Mouse (Mus musculus): ENCODE data around the gene Ankmy1. TPM values are rescaled to one million over a fixed set of nuclear protein-coding genes. Genes with fewer than 3 reads are reported as not detected.

The Ankmy1 gene
- polyA plus RNA-seq, 1 experiment from 2014 or later = 0.18 TPM

DNA sequence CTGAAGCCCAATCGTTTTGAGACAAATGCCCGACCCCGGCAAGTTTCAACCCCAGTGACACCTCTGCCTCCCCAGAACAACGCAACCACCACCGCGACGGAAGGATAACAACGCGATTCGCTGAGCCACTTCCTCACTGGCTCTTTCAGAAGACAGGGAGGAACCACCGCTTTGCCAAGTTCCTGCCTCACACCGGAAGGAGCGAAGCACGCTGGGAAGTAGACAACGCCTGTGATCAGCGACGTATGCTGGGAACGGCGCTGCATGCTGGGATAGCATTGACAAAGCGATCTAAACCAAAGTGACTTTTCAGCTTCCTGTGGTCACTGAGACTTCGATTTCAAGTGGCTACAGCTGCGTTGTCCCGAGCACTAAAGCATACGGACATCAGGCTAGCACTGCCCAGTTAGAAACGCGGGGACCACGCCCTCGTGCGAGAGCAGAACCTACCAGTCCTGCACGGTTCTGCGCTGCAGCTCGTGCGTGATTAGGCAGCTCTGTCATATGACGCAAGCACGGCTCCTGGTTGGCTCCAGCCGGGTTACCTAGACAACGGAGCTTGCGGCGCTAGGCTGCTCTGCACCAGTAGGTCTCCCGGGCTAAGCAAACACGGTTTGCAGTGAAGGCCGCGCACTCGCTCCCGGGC lies 31.6 kb upstream of the Ankmy1 start, which contains the start of gene Capn10:
TSS of gene Capn10 (plus strand) at position 195 of the 646 bp plus-strand sequence.
- H3K36me3 ChIP-seq = peaks cover 17% of the 10 kb centered on the region
- under 1% methylated on average over 45 of the region's 45 CpGs for WGBS
- H3K9me3 ChIP-seq (replicated peaks) = peaks cover 12% of the 10 kb centered on the region; the same call in 1 of the 2 replicates
- H3K4me3 ChIP-seq = peak within 1 kb of the TSS; percentile 82
- peaks cover 21% of the 10 kb centered on the region for H3K4me1 ChIP-seq (replicated peaks)
- peak within 1 kb of the TSS; percentile 92 for H3K4me2 ChIP-seq
- ATAC-seq (ENCODE audit: insufficient number of reproducible peaks, low FRiP score) = peak; percentile 100
- peak within 1 kb of the TSS; percentile 92 for H3K27ac ChIP-seq (ENCODE audit: poor library complexity, severe bottlenecking)
- peak within 1 kb of the TSS; percentile 84 for H3K9ac ChIP-seq
- peaks cover 8% of the 10 kb centered on the region; the same call in 1 of the 2 replicates for H3K27me3 ChIP-seq (replicated peaks)

DNA sequence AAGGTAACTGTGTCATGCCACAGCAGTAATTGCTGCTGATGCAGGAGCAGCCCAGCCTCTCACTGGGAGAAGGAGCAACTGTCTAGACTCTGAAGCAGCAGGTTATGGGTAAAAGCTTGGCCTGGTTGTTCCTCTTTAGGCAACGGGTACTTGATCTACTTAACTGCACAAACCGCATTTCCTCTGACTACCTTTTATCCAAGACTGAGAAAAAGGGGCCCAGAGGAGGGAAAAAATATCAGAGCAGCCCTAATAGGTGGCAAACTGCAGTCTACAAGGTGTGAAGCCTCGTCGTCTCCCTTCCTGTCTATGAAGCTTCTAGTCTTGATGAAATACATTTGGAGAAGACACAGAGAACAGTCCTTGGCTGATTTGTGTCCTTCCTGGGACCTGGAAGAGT lies 30.9 kb upstream of the Ankmy1 start:
- H3K4me1 ChIP-seq (replicated peaks) = peaks cover 21% of the 10 kb centered on the region
- H3K9ac ChIP-seq = peak overlapping the region; percentile 69
- peak overlapping the region; percentile 92 for H3K4me2 ChIP-seq
- H3K9me3 ChIP-seq (replicated peaks) = peaks cover 12% of the 10 kb centered on the region; the same call in 1 of the 2 replicates
- WGBS = 83% methylated on average over 4 of the region's 4 CpGs
- no peak for ATAC-seq (ENCODE audit: insufficient number of reproducible peaks, low FRiP score)
- H3K36me3 ChIP-seq = peaks cover 10% of the 10 kb centered on the region
- peaks cover 15% of the 10 kb centered on the region; the same call in 1 of the 2 replicates for H3K27me3 ChIP-seq (replicated peaks)
- peak overlapping the region; percentile 92 for H3K27ac ChIP-seq (ENCODE audit: poor library complexity, severe bottlenecking)
- peak overlapping the region; percentile 82 for H3K4me3 ChIP-seq

DNA sequence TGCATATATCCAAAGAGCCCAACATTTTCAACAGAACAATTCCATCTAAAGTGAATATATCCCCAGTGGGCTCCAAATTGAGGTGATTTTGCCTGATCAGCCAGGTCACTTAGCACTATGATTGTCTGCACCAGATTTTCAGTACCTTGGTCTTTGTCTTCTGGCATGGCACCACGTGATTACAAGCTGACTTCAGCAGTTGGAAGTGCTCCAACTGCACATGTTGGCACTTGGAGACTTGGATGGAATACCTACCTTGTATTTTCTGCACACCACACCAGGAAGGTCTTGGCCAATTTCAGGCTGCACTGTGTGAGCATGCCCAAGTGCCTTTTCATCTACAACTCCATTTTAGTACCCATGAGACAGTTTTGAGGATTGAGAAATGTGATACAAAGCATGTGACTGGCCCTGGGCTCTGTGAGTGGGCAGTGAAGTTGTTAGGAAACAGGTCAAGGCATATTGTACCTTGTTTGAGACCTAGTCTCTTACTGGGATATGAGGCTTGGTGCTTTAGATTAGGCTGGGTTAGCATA lies 27.5 kb upstream of the Ankmy1 start:
- peaks cover 8% of the 10 kb centered on the region for H3K4me1 ChIP-seq (replicated peaks)
- H3K27ac ChIP-seq (ENCODE audit: poor library complexity, severe bottlenecking) = no peak overlapping the region
- H3K4me3 ChIP-seq = no peak overlapping the region
- H3K4me2 ChIP-seq = no peak overlapping the region
- H3K9ac ChIP-seq = no peak overlapping the region
- peaks cover 12% of the 10 kb centered on the region; the same call in 1 of the 2 replicates for H3K9me3 ChIP-seq (replicated peaks)
- WGBS = 32% methylated on average over 1 of the region's 1 CpGs
- peaks cover 20% of the 10 kb centered on the region; the same call in 1 of the 2 replicates for H3K27me3 ChIP-seq (replicated peaks)
- no peaks in the 10 kb centered on the region; the same call in 1 of the 2 replicates for H3K36me3 ChIP-seq
- ATAC-seq (ENCODE audit: insufficient number of reproducible peaks, low FRiP score) = no peak

DNA sequence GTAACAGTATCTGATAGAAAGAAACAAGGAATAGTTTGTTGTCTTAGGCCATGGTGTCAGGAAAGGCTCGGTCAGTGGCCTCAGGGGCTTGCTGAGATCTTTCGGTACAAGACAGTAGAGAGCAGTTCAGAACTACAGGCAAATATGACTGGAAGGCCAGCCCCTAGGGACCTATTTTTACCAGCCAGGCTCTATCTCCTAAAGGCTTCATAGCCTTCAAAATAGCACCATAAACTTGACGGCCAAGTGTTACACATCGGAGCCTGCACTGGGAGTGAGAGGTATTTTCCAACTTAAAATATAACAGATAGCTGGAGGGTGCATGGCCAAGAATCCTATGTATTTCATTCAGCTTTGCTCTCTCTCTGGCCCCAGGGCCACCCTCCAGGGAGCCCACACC lies 18.8 kb upstream of the Ankmy1 start:
- H3K9ac ChIP-seq = no peak overlapping the region
- peaks cover 47% of the 10 kb centered on the region for H3K36me3 ChIP-seq
- H3K4me3 ChIP-seq = no peak overlapping the region
- no peaks in the 10 kb centered on the region for H3K27me3 ChIP-seq (replicated peaks)
- ATAC-seq (ENCODE audit: insufficient number of reproducible peaks, low FRiP score) = no peak
- H3K4me2 ChIP-seq = no peak overlapping the region
- H3K27ac ChIP-seq (ENCODE audit: poor library complexity, severe bottlenecking) = no peak overlapping the region; the same call in 1 of the 2 replicates
- 72% methylated on average over 4 of the region's 4 CpGs for WGBS
- no peaks in the 10 kb centered on the region for H3K9me3 ChIP-seq (replicated peaks)
- 0 out of 2 replicates have a peak, but pooled peaks cover 10% of the 10 kb centered on the region for H3K4me1 ChIP-seq (replicated peaks)

DNA sequence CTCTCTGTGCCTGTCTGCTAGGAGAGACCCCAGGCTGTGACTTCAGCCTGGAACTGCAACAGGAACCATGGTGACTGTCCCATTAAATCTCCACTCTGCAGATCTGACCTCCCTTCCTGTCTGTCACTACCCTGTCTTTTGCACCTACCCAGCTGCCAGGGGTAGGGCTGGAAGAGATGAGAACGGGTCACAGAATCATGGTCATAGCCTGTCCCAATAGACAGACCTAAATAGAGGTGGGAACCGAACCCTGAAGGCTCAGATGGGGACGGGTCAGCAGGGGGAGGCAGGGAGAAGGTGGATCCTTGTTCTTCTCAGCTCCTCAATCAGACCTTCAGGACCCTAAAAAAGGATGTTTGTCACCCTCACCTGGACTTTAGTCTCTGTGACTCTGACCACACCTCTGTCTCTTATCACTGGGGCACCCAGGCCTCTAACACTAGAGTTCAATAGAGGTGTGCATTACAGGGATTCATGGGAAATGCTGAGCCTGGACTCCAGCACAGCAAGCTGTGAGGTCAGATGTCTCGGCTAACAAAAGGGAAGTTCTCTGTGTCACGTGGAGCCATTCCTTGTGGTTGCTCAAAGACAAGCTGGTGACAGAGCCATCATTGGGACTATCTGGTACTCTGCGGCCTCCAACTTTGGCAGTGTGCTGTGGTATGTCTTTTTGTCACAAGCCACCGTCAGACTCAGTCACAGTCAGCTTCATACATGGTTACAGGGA lies 17.9 kb upstream of the Ankmy1 start:
- Histone ChIP-seq H3K4me1 (replicated peaks) (0 out of 2 replicates have a peak, but pooled peaks cover 10% of the 10 kb centered on the region), H3K4me3 (no peak overlapping the region), H3K4me2 (no peak overlapping the region), H3K9me3 (replicated peaks) (no peaks in the 10 kb centered on the region), H3K27ac (ENCODE audit: poor library complexity, severe bottlenecking) (no peak overlapping the region), H3K36me3 (peaks cover 56% of the 10 kb centered on the region), H3K9ac (no peak overlapping the region), H3K27me3 (replicated peaks) (no peaks in the 10 kb centered on the region)
- 73% methylated on average over 7 of the region's 7 CpGs for WGBS
- ATAC-seq (ENCODE audit: insufficient number of reproducible peaks, low FRiP score) = no peak

DNA sequence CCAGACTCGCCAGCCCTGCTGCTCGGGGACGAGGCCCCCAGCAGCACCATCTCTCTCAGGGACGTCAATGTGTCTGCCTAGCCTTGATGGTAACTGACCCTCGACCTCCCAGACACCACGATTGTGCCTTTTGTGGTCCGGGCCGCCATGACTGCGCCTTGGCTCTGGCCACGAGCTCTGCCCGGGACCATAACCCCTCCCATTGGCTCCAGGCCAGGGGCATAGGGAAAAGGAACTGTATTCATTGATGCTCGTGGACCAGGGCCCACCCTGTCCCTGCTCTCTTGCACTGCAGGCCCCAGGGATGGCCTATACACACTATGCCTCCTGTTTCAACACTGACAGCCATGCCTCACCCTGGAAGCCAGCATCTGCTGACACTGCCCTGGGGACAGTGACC lies 17.1 kb upstream of the Ankmy1 start:
- ATAC-seq (ENCODE audit: insufficient number of reproducible peaks, low FRiP score) = no peak

DNA sequence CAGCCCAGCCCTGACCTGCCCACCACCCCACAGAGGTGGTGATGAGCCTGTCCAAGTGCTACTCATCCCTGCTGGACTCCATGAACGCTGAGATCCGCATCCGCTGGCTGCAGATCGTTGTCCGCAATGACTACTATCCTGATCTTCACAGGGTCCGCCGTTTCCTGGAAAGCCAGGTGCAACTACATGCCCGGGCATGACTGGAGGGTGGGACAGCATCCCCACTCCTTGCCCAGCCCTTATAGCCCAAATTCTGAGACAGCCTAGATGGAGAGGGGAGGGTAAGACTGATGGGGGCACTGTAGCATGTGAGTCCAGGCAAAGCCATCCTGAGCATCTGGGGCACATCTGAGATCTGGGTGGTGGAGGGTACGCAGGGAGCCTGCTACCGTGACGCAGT lies 16.4 kb upstream of the Ankmy1 start:
- Histone ChIP-seq H3K4me3 (no peak overlapping the region), H3K9ac (no peak overlapping the region), H3K27me3 (replicated peaks) (no peaks in the 10 kb centered on the region), H3K4me1 (replicated peaks) (0 out of 2 replicates have a peak, but pooled peaks cover 10% of the 10 kb centered on the region), H3K36me3 (peaks cover 71% of the 10 kb centered on the region), H3K4me2 (no peak overlapping the region), H3K9me3 (replicated peaks) (no peaks in the 10 kb centered on the region), H3K27ac (ENCODE audit: poor library complexity, severe bottlenecking) (no peak overlapping the region)
- WGBS = 94% methylated on average over 11 of the region's 11 CpGs
- no peak for ATAC-seq (ENCODE audit: insufficient number of reproducible peaks, low FRiP score)

More for the DNA sequence above, 17.1 kb upstream of the Ankmy1 start:
- Histone ChIP-seq H3K4me3 (no peak overlapping the region), H3K4me2 (no peak overlapping the region), H3K9me3 (replicated peaks) (no peaks in the 10 kb centered on the region), H3K36me3 (peaks cover 64% of the 10 kb centered on the region), H3K27ac (ENCODE audit: poor library complexity, severe bottlenecking) (no peak overlapping the region), H3K27me3 (replicated peaks) (no peaks in the 10 kb centered on the region), H3K9ac (no peak overlapping the region), H3K4me1 (replicated peaks) (0 out of 2 replicates have a peak, but pooled peaks cover 10% of the 10 kb centered on the region)
- WGBS = 84% methylated on average over 12 of the region's 12 CpGs

DNA sequence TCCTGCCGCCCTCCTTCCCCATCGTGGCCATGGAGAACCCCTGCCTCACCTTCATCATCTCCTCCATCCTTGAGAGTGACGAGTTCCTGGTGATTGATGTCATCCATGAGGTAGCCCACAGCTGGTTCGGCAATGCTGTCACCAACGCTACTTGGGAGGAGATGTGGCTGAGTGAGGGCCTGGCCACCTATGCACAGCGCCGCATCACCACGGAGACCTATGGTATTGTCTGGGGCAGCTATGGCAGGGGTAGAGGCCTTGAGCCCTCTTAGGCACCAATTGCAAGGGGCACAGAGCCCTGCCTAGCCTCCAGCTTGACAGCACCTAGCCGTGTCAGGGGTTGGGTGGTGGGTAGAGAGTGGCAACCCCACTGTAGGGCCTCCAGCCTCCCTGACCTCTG lies 14.0 kb upstream of the Ankmy1 start:
- Histone ChIP-seq H3K9me3 (replicated peaks) (no peaks in the 10 kb centered on the region), H3K9ac (no peak overlapping the region), H3K4me3 (no peak overlapping the region), H3K36me3 (peaks cover 75% of the 10 kb centered on the region), H3K27ac (ENCODE audit: poor library complexity, severe bottlenecking) (no peak overlapping the region), H3K4me2 (no peak overlapping the region), H3K4me1 (replicated peaks) (peaks cover 22% of the 10 kb centered on the region), H3K27me3 (replicated peaks) (no peaks in the 10 kb centered on the region)
- no peak for ATAC-seq (ENCODE audit: insufficient number of reproducible peaks, low FRiP score)
- 90% methylated on average over 9 of the region's 9 CpGs for WGBS

DNA sequence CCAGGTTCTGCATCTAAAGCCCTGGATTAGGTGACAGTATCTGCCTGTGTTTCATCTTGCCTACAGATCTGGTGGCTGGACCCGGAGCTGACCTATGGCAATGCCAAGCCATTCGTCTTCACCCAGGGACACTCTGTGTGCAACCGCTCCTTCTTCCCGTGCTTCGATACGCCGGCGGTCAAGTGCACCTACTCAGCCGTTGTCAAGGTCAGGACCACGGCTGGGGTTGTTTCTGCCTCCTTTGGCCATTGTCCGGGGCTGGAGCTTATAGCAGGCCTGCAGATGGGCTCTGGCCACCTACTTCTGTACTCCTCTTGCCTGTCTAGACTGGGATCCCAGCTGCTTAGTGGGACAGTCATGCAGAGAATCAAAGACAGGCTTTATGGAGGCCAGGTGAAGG lies 12.3 kb upstream of the Ankmy1 start:
- ATAC-seq (ENCODE audit: insufficient number of reproducible peaks, low FRiP score) = no peak
- peaks cover 19% of the 10 kb centered on the region for H3K4me1 ChIP-seq (replicated peaks)
- no peak overlapping the region for H3K9ac ChIP-seq
- no peak overlapping the region for H3K27ac ChIP-seq (ENCODE audit: poor library complexity, severe bottlenecking)
- 94% methylated on average over 11 of the region's 11 CpGs for WGBS
- H3K9me3 ChIP-seq (replicated peaks) = no peaks in the 10 kb centered on the region
- H3K36me3 ChIP-seq = peaks cover 63% of the 10 kb centered on the region
- no peak overlapping the region for H3K4me2 ChIP-seq
- H3K27me3 ChIP-seq (replicated peaks) = no peaks in the 10 kb centered on the region
- H3K4me3 ChIP-seq = no peak overlapping the region

DNA sequence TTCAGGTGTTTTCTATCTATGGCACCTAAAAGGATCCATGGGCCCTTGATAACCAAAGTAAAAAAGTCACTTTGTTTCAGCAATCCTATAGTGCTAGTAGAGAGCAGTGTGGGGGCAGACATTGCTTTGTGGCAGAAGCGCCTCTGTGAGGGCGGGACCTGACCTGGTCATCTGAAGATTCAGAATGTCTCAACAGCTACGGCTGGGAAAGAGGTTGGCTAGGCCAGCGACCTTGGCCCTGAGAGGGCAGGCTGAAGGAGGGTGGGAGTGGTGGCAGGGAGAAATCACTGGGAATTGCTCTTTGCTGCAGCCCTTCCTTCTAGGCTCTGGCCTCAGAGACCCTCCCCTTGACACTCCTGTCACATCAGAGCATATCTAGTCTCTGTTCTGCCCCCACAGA lies 11.5 kb upstream of the Ankmy1 start:
- WGBS = 70% methylated on average over 4 of the region's 4 CpGs
- Histone ChIP-seq H3K4me2 (no peak overlapping the region), H3K9ac (no peak overlapping the region), H3K36me3 (peaks cover 55% of the 10 kb centered on the region), H3K4me3 (no peak overlapping the region), H3K9me3 (replicated peaks) (no peaks in the 10 kb centered on the region), H3K4me1 (replicated peaks) (peaks cover 25% of the 10 kb centered on the region), H3K27ac (ENCODE audit: poor library complexity, severe bottlenecking) (no peak overlapping the region), H3K27me3 (replicated peaks) (no peaks in the 10 kb centered on the region)
- no peak for ATAC-seq (ENCODE audit: insufficient number of reproducible peaks, low FRiP score)

DNA sequence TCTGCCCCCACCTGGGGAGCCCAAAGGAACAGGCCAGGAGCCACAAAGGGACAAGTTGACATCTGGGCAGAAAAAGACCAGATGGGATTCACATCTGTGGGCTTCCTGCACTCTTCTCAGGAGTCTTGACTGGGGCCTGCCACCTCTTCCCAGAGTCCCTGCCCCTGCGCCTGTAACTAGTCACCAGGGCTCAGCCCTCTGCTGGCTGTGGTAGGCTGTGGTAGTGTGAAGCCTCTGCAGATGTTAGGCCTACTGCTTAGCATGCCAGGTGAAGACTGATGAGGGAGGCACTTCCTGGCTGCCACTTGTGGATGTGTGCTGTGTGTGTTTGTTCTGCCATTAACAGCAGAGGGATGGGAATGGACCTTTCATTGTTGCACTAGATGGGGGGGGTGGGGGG lies 9.6 kb upstream of the Ankmy1 start:
- Histone ChIP-seq H3K27me3 (replicated peaks) (no peaks in the 10 kb centered on the region), H3K4me3 (peak overlapping the region; percentile 83), H3K27ac (ENCODE audit: poor library complexity, severe bottlenecking) (no peak overlapping the region), H3K4me1 (replicated peaks) (peaks cover 32% of the 10 kb centered on the region), H3K4me2 (peak overlapping the region; percentile 92), H3K9ac (peak overlapping the region; percentile 95), H3K36me3 (peaks cover 36% of the 10 kb centered on the region), H3K9me3 (replicated peaks) (no peaks in the 10 kb centered on the region)
- ATAC-seq (ENCODE audit: insufficient number of reproducible peaks, low FRiP score) = no peak
- 56% methylated on average over 1 of the region's 1 CpGs for whole genome bisulfite sequencing
